Mouse (Mus musculus): Measurements from ENCODE around the gene Olfr281. TPM values are rescaled to one million over a fixed set of nuclear protein-coding genes. Genes with fewer than 3 reads are reported as not detected.

Gene Olfr281
- total RNA-seq, 1 experiment = not detected

GRCm38 (mm10) chr15:98482701-98483100 lies 30.3 kb downstream of the Olfr281 start, which contains the start of gene Lalba:
Gene Lalba (minus strand): TSS chr15:98482721.
- no peak for DNase-seq (ENCODE audit: low read depth, low spot score)
- H3K9me3 ChIP-seq (ENCODE audit: control insufficient read depth, insufficient read depth, low read depth, low read length) = no peaks in the 10 kb centered on the region
- no peaks in the 10 kb centered on the region for H3K36me3 ChIP-seq (ENCODE audit: control insufficient read depth, insufficient read depth, low read length, poor library complexity, severe bottlenecking)
- H3K4me1 ChIP-seq (ENCODE audit: control insufficient read depth in 2 of 2, insufficient read depth in 2 of 2, low read length in 2 of 2, poor library complexity in 1 of 2) = no peaks in the 10 kb centered on the region; a peak in 1 of 4 replicates
- no peak within 1 kb of the TSS for H3K4me3 ChIP-seq (ENCODE audit: insufficient read depth in 1 of 2, low read depth in 1 of 2, low read length in 2 of 2, poor library complexity in 1 of 2, severe bottlenecking in 1 of 2)
- H3K27ac ChIP-seq (ENCODE audit: insufficient read depth, low read depth, low read length, poor library complexity, severe bottlenecking) = no peak within 1 kb of the TSS
- in situ Hi-C loops (cut with MboI; ENCODE audit: low sequenced_read_pairs in 2 of 2, unreplicated experiment in 2 of 2) = no loop called here
- no peak for TF ChIP-seq HCFC1 (IDR thresholded peaks at IDR 0.05; ENCODE audit: borderline replicate concordance, insufficient read depth, low read length)
- TF ChIP-seq ZNF384 (IDR thresholded peaks at IDR 0.05; ENCODE audit: low read depth, low read length) = no peak
- H3K9ac ChIP-seq (ENCODE audit: insufficient read depth, low read depth, low read length, poor library complexity, severe bottlenecking) = no peak within 1 kb of the TSS

GRCm38 (mm10) chr15:98483907-98484886 lies 31.8 kb downstream of the Olfr281 start:
- Histone ChIP-seq H3K9ac (ENCODE audit: insufficient read depth, low read depth, low read length, poor library complexity, severe bottlenecking) (no peak overlapping the region), H3K27ac (ENCODE audit: insufficient read depth, low read depth, low read length, poor library complexity, severe bottlenecking) (no peak overlapping the region), H3K9me3 (ENCODE audit: control insufficient read depth, insufficient read depth, low read depth, low read length) (no peaks in the 10 kb centered on the region), H3K4me3 (ENCODE audit: insufficient read depth in 1 of 2, low read depth in 1 of 2, low read length in 2 of 2, poor library complexity in 1 of 2, severe bottlenecking in 1 of 2) (no peak overlapping the region), H3K4me1 (ENCODE audit: control insufficient read depth in 2 of 2, insufficient read depth in 2 of 2, low read length in 2 of 2, poor library complexity in 1 of 2) (no peaks in the 10 kb centered on the region; a peak in 1 of 4 replicates), H3K36me3 (ENCODE audit: control insufficient read depth, insufficient read depth, low read length, poor library complexity, severe bottlenecking) (no peaks in the 10 kb centered on the region)
- DNase-seq (ENCODE audit: low read depth, low spot score) = no peak
- TF ChIP-seq ZC3H11A (IDR thresholded peaks at IDR 0.05; ENCODE audit: borderline replicate concordance, low read depth, low read length) (no peak), MAFK (IDR thresholded peaks at IDR 0.05; ENCODE audit: insufficient read depth, low read depth, low read length) (no peak), HCFC1 (IDR thresholded peaks at IDR 0.05; ENCODE audit: borderline replicate concordance, insufficient read depth, low read length) (no peak), ZNF384 (IDR thresholded peaks at IDR 0.05; ENCODE audit: low read depth, low read length) (no peak), CHD2 (IDR thresholded peaks at IDR 0.05; ENCODE audit: low read depth, low read length) (no peak)
- in situ Hi-C loops (cut with MboI; ENCODE audit: low sequenced_read_pairs in 2 of 2, unreplicated experiment in 2 of 2) = no loop called here

GRCm38 (mm10) chr15:98486433-98487021 lies 34.1 kb downstream of the Olfr281 start:
- Histone ChIP-seq H3K36me3 (ENCODE audit: control insufficient read depth, insufficient read depth, low read length, poor library complexity, severe bottlenecking) (no peaks in the 10 kb centered on the region), H3K9ac (ENCODE audit: insufficient read depth, low read depth, low read length, poor library complexity, severe bottlenecking) (no peak overlapping the region), H3K27ac (ENCODE audit: insufficient read depth, low read depth, low read length, poor library complexity, severe bottlenecking) (no peak overlapping the region), H3K4me1 (ENCODE audit: control insufficient read depth in 2 of 2, insufficient read depth in 2 of 2, low read length in 2 of 2, poor library complexity in 1 of 2) (no peaks in the 10 kb centered on the region), H3K4me3 (ENCODE audit: insufficient read depth in 1 of 2, low read depth in 1 of 2, low read length in 2 of 2, poor library complexity in 1 of 2, severe bottlenecking in 1 of 2) (no peak overlapping the region), H3K9me3 (ENCODE audit: control insufficient read depth, insufficient read depth, low read depth, low read length) (no peaks in the 10 kb centered on the region)
- in situ Hi-C loops (cut with MboI; ENCODE audit: low sequenced_read_pairs in 2 of 2, unreplicated experiment in 2 of 2) = no loop called here
- no peak for DNase-seq (ENCODE audit: low read depth, low spot score)
- no peak for TF ChIP-seq MAFK (IDR thresholded peaks at IDR 0.05; ENCODE audit: insufficient read depth, low read depth, low read length)
- no peak for TF ChIP-seq HCFC1 (IDR thresholded peaks at IDR 0.05; ENCODE audit: borderline replicate concordance, insufficient read depth, low read length)
- TF ChIP-seq ZC3H11A (IDR thresholded peaks at IDR 0.05; ENCODE audit: borderline replicate concordance, low read depth, low read length) = no peak
- no peak for TF ChIP-seq ZNF384 (IDR thresholded peaks at IDR 0.05; ENCODE audit: low read depth, low read length)
- TF ChIP-seq CHD2 (IDR thresholded peaks at IDR 0.05; ENCODE audit: low read depth, low read length) = no peak

- no peak for TF ChIP-seq ZNF384 (IDR thresholded peaks at IDR 0.05; ENCODE audit: low read depth, low read length)
- TF ChIP-seq CHD2 (IDR thresholded peaks at IDR 0.05; ENCODE audit: low read depth, low read length) = no peak
- TF ChIP-seq MAFK (IDR thresholded peaks at IDR 0.05; ENCODE audit: insufficient read depth, low read depth, low read length) = no peak
- TF ChIP-seq ZC3H11A (IDR thresholded peaks at IDR 0.05; ENCODE audit: borderline replicate concordance, low read depth, low read length) = no peak
- no peak for TF ChIP-seq HCFC1 (IDR thresholded peaks at IDR 0.05; ENCODE audit: borderline replicate concordance, insufficient read depth, low read length)
- Histone ChIP-seq H3K4me1 (ENCODE audit: control insufficient read depth in 2 of 2, insufficient read depth in 2 of 2, low read length in 2 of 2, poor library complexity in 1 of 2) (no peaks in the 10 kb centered on the region), H3K9ac (ENCODE audit: insufficient read depth, low read depth, low read length, poor library complexity, severe bottlenecking) (no peak overlapping the region), H3K9me3 (ENCODE audit: control insufficient read depth, insufficient read depth, low read depth, low read length) (no peaks in the 10 kb centered on the region), H3K27ac (ENCODE audit: insufficient read depth, low read depth, low read length, poor library complexity, severe bottlenecking) (no peak overlapping the region), H3K4me3 (ENCODE audit: insufficient read depth in 1 of 2, low read depth in 1 of 2, low read length in 2 of 2, poor library complexity in 1 of 2, severe bottlenecking in 1 of 2) (no peak overlapping the region), H3K36me3 (ENCODE audit: control insufficient read depth, insufficient read depth, low read length, poor library complexity, severe bottlenecking) (no peaks in the 10 kb centered on the region)
- no peak for DNase-seq (ENCODE audit: low read depth, low spot score)
- in situ Hi-C loops (cut with MboI; ENCODE audit: low sequenced_read_pairs in 2 of 2, unreplicated experiment in 2 of 2) = no loop called here
These were observed 38.9 kb downstream of the Olfr281 start for GRCm38 (mm10) chr15:98491332-98491731.

All from ES-E14 (cell line).